25 mouse cellular contexts compared by ENCODE assay signal in the genomic region with DNA sequence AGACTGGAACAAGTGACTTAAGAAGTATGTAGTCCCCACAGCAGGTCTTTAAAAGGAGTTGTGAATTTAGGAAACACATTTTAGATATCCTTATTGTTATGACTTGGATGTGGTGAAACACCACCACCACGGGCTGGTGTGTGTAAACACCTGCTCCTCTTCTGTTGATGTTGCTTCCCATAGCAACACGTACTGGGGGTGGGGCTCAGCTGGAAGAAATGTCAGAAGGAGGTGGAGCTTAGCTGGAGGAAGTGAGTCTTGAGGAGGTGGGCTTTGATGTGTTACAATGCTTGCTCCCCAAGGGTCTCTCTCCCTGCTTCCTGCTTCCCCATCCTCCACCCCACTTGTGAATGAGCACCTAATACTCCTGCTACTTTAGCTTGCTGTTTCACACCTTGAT. TPM values are rescaled to one million over a fixed set of nuclear protein-coding genes. Genes with fewer than 3 reads are reported as not detected.
DNase-seq lines count a peak whose midpoint lies in the region; ATAC-seq and TF ChIP-seq lines count a peak whose summit lies in the region.
"Had no signal": no experiment of that assay in that cellular context is flagged by ENCODE, and none has a peak within 500 bp of the region (broad histone marks: within the 10 kb centered on the region; RNA-seq: fewer than 3 reads in every experiment).

No protein-coding gene starts in this region.

- H3K36me3 ChIP-seq in midbrain, postnatal 0 days (ENCODE audit: insufficient read depth, low read length): peaks cover 20% of the 10 kb centered on the region; the same call in 1 of the 2 replicates
- peaks cover 18% of the 10 kb centered on the region for H3K36me3 ChIP-seq in midbrain, embryonic 14.5 days (ENCODE audit: control insufficient read depth, insufficient read depth, low read length)
- H3K36me3 ChIP-seq in limb, embryonic 10.5 days: peaks cover 33% of the 10 kb centered on the region

- 0 out of 2 replicates have a peak, but pooled peaks have one; percentile 27 for ATAC-seq in midbrain, postnatal 0 days (ENCODE audit: low FRiP score)
- ATAC-seq in midbrain, embryonic 14.5 days (ENCODE audit: low FRiP score, low TSS enrichment): no peak
- ATAC-seq: forebrain, embryonic 15.5 days; intestine, embryonic 15.5 days; Patski had no signal

- no peaks in the 10 kb centered on the region for H3K4me1 ChIP-seq in midbrain, postnatal 0 days (ENCODE audit: insufficient read depth, low read length)
- no peaks in the 10 kb centered on the region for H3K4me1 ChIP-seq in midbrain, embryonic 14.5 days (ENCODE audit: control insufficient read depth, insufficient read depth, low read length)
- no peaks in the 10 kb centered on the region for H3K4me1 ChIP-seq in limb, embryonic 10.5 days
- H3K4me1 ChIP-seq: embryonic facial prominence, embryonic 13.5 days; forebrain, embryonic 15.5 days; intestine, embryonic 15.5 days; limb, embryonic 13.5 days; liver, embryonic 15.5 days; midbrain, embryonic 12.5 days had no signal

- no peak for DNase-seq in midbrain, postnatal 0 days (ENCODE audit: low spot score)
- no peak for DNase-seq in midbrain, embryonic 14.5 days
- DNase-seq in R1 (ENCODE audit: low read depth, low spot score) (peak; percentile 46), liver (no peak)
- peak; percentile 60 to 74 for DNase-seq in thymus, adult 18-20 months
- peak; percentile 77 for DNase-seq in thymus, postnatal 4 days
- no peak for DNase-seq in limb, embryonic 10.5 days (ENCODE audit: low spot score)
- DNase-seq in gastrocnemius, adult 2 months: no peak
- DNase-seq: adrenal gland, postnatal 36 days; cerebellum, adult 11-12 months; cerebellum, postnatal 14 days; heart, postnatal 14 days; kidney, adult 9 months; kidney, postnatal 36 days; right cerebral cortex, adult 18-20 months had no signal

- no peak overlapping the region for H3K9ac ChIP-seq in midbrain, postnatal 0 days (replicated peaks; ENCODE audit: low read length, poor library complexity, severe bottlenecking)
- H3K9ac ChIP-seq in midbrain, embryonic 14.5 days (replicated peaks; ENCODE audit: low read length): no peak overlapping the region
- H3K9ac ChIP-seq: embryonic facial prominence, embryonic 13.5 days; forebrain, embryonic 15.5 days; hindbrain, embryonic 14.5 days; intestine, embryonic 15.5 days; limb, embryonic 13.5 days; liver, embryonic 15.5 days; midbrain, embryonic 12.5 days had no signal

- WGBS in midbrain, postnatal 0 days: 42% methylated on average over 2 of the region's 2 CpGs
- 48% methylated on average over 2 of the region's 2 CpGs for whole genome bisulfite sequencing in midbrain, embryonic 14.5 days
- WGBS in limb, embryonic 10.5 days: 54% methylated on average over 2 of the region's 2 CpGs

- intact Hi-C loops in gastrocnemius, adult 2 months (cut with DNase I): no loop called here

- no peaks in the 10 kb centered on the region for H3K27me3 ChIP-seq in midbrain, postnatal 0 days (ENCODE audit: insufficient read depth, low read length)
- no peaks in the 10 kb centered on the region for H3K27me3 ChIP-seq in midbrain, embryonic 14.5 days (ENCODE audit: control insufficient read depth, insufficient read depth, low read length)
- H3K27me3 ChIP-seq in limb, embryonic 10.5 days (ENCODE audit: low read depth, poor library complexity, severe bottlenecking): no peaks in the 10 kb centered on the region
- H3K27me3 ChIP-seq: embryonic facial prominence, embryonic 13.5 days; forebrain, embryonic 15.5 days; intestine, embryonic 15.5 days; limb, embryonic 13.5 days; liver, embryonic 15.5 days; midbrain, embryonic 12.5 days; Patski had no signal

- TF ChIP-seq CTCF in midbrain, postnatal 0 days (IDR thresholded peaks at IDR 0.05): no peak
- TF ChIP-seq CTCF in gastrocnemius, adult 2 months (IDR thresholded peaks at IDR 0.05): no peak

- H3K9me3 ChIP-seq in midbrain, postnatal 0 days (ENCODE audit: low read length): no peaks in the 10 kb centered on the region
- no peaks in the 10 kb centered on the region for H3K9me3 ChIP-seq in midbrain, embryonic 14.5 days (ENCODE audit: control insufficient read depth, low read length)
- no peaks in the 10 kb centered on the region for H3K9me3 ChIP-seq in limb, embryonic 10.5 days (replicated peaks)
- H3K9me3 ChIP-seq: embryonic facial prominence, embryonic 13.5 days; forebrain, embryonic 15.5 days; intestine, embryonic 15.5 days; liver, embryonic 15.5 days; midbrain, embryonic 12.5 days had no signal

- no peak overlapping the region for H3K27ac ChIP-seq in midbrain, postnatal 0 days (ENCODE audit: low read depth, low read length)
- no peak overlapping the region for H3K27ac ChIP-seq in midbrain, embryonic 14.5 days (replicated peaks; ENCODE audit: low read depth, low read length)
- H3K27ac ChIP-seq in limb, embryonic 10.5 days: no peak overlapping the region
- H3K27ac ChIP-seq in gastrocnemius, adult 2 months: no peak overlapping the region
- H3K27ac ChIP-seq: embryonic facial prominence, embryonic 13.5 days; forebrain, embryonic 15.5 days; hindbrain, embryonic 14.5 days; intestine, embryonic 15.5 days; limb, embryonic 13.5 days; liver, embryonic 15.5 days; midbrain, embryonic 12.5 days had no signal

- H3K4me2 ChIP-seq in midbrain, postnatal 0 days (ENCODE audit: low read depth, low read length, poor library complexity, severe bottlenecking): no peak overlapping the region
- no peak overlapping the region for H3K4me2 ChIP-seq in midbrain, embryonic 14.5 days (ENCODE audit: low read length)
- H3K4me2 ChIP-seq: embryonic facial prominence, embryonic 13.5 days; forebrain, embryonic 15.5 days; heart, embryonic 11.5 days; hindbrain, embryonic 14.5 days; intestine, embryonic 15.5 days; limb, embryonic 13.5 days; liver, embryonic 15.5 days; midbrain, embryonic 12.5 days had no signal

- no peak overlapping the region for H3K4me3 ChIP-seq in midbrain, postnatal 0 days (ENCODE audit: low read depth, low read length)
- no peak overlapping the region for H3K4me3 ChIP-seq in midbrain, embryonic 14.5 days (replicated peaks; ENCODE audit: low read depth, low read length)
- no peak overlapping the region for H3K4me3 ChIP-seq in limb, embryonic 10.5 days
- no peak overlapping the region for H3K4me3 ChIP-seq in gastrocnemius, adult 2 months
- H3K4me3 ChIP-seq: embryonic facial prominence, embryonic 13.5 days; forebrain, embryonic 15.5 days; intestine, embryonic 15.5 days; limb, embryonic 13.5 days; liver, embryonic 15.5 days; midbrain, embryonic 12.5 days; myocyte had no signal

RNA-seq across cellular contexts. Expression of gene Zfp330, which starts 14.9 kb away (rescaled TPM):
- total RNA-seq in midbrain, postnatal 0 days (2014; rRNA removed): 39.0 and 64.6 TPM in 2 replicates
- polyA plus RNA-seq in midbrain, postnatal 0 days (2015; fragmentation: Nextera tagmentation; extraction: Ambion mirVana): 71.8 and 74.6 TPM in 2 replicates
- 78.8 and 79.3 TPM in 2 replicates for polyA plus RNA-seq in midbrain, embryonic 14.5 days (2014; fragmentation: Nextera tagmentation; extraction: Ambion mirVana)
- polyA plus RNA-seq in limb, embryonic 10.5 days (2016; fragmentation: Nextera tagmentation; extraction: Ambion mirVana): 78.3 and 79.0 TPM in 2 replicates
- total RNA-seq in gastrocnemius, adult 2 months (2021): 10 to 100 TPM; 19.0 to 19.4 TPM

Comparison
In these comparisons a context has a peak if more than half of its experiments do, and no peak if none do; other contexts are left out.
1. DNase-seq: peak in R1 (single experiment), thymus, adult 18-20 months (2 of 2) and thymus, postnatal 4 days (single experiment); none in midbrain, postnatal 0 days (single experiment), midbrain, embryonic 14.5 days (single experiment), liver (single experiment), limb, embryonic 10.5 days (single experiment) and gastrocnemius, adult 2 months (single experiment).